In genomic region chr13:89742686-89743200, GRCm38 (mm10) we compare ENCODE assay signal across 10 mouse cellular contexts. TPM values are rescaled to one million over a fixed set of nuclear protein-coding genes. Genes with fewer than 3 reads are reported as not detected.
DNase-seq lines count a peak whose midpoint lies in the region; ATAC-seq and TF ChIP-seq lines count a peak whose summit lies in the region.
"Had no signal": no experiment of that assay in that cellular context is flagged by ENCODE, and none has a peak within 500 bp of the region (broad histone marks: within the 10 kb centered on the region; RNA-seq: fewer than 3 reads in every experiment).

No protein-coding gene starts in this region.

- no peak overlapping the region for H3K27ac ChIP-seq in kidney, adult 2 months (ENCODE audit: insufficient read depth, low read depth, low read length)
- no peak overlapping the region for H3K27ac ChIP-seq in cortical plate, adult 2 months (ENCODE audit: insufficient read depth, low read length)
- peak overlapping the region; percentile 74 for H3K27ac ChIP-seq in hindbrain, embryonic 11.5 days (ENCODE audit: low read depth, low read length)
- H3K27ac ChIP-seq in midbrain, embryonic 11.5 days (ENCODE audit: low read depth, low read length): peak overlapping the region; percentile 58; the same call in 1 of the 2 replicates
- H3K27ac ChIP-seq: macrophage had no signal

- no peak for TF ChIP-seq POLR2A in kidney, adult 2 months (IDR thresholded peaks at IDR 0.05; ENCODE audit: low read depth, low read length)
- no peak for TF ChIP-seq POLR2A in cortical plate, adult 2 months (IDR thresholded peaks at IDR 0.05; ENCODE audit: extremely low read depth, insufficient read depth, low read length)

- H3K9me3 ChIP-seq in hindbrain, embryonic 11.5 days (ENCODE audit: control insufficient read depth, low read length): no peaks in the 10 kb centered on the region
- no peaks in the 10 kb centered on the region for H3K9me3 ChIP-seq in midbrain, embryonic 11.5 days (ENCODE audit: control insufficient read depth, low read length)
- H3K9me3 ChIP-seq: G1E had no signal

- 0 out of 2 replicates have a peak overlapping the region, but pooled peaks have one; percentile 35 for H3K4me3 ChIP-seq in kidney, adult 2 months (ENCODE audit: insufficient read depth, low read depth, low read length)
- peak overlapping the region; percentile 90; the same call in 1 of the 2 replicates for H3K4me3 ChIP-seq in cortical plate, adult 2 months (ENCODE audit: insufficient read depth, low read length)
- H3K4me3 ChIP-seq in hindbrain, embryonic 11.5 days (ENCODE audit: low read depth, low read length): peak overlapping the region; percentile 41
- peak overlapping the region; percentile 52 for H3K4me3 ChIP-seq in midbrain, embryonic 11.5 days (ENCODE audit: low read depth, low read length)

- ATAC-seq in hindbrain, embryonic 11.5 days (ENCODE audit: low FRiP score): no peak; the same call in 1 of the 2 replicates
- ATAC-seq in midbrain, embryonic 11.5 days (ENCODE audit: low FRiP score): peak; percentile 28

- H3K4me1 ChIP-seq in kidney, adult 2 months (ENCODE audit: control insufficient read depth, insufficient read depth, low read length): no peaks in the 10 kb centered on the region
- H3K4me1 ChIP-seq in cortical plate, adult 2 months (ENCODE audit: control insufficient read depth, insufficient read depth, low read length): peaks cover 2% of the 10 kb centered on the region; the same call in 1 of the 2 replicates
- H3K4me1 ChIP-seq in hindbrain, embryonic 11.5 days (replicated peaks; ENCODE audit: control insufficient read depth, insufficient read depth, low read length): no peaks in the 10 kb centered on the region
- H3K4me1 ChIP-seq in midbrain, embryonic 11.5 days (ENCODE audit: control insufficient read depth, insufficient read depth, low read length): peaks cover 17% of the 10 kb centered on the region

- TF ChIP-seq CTCF in kidney, adult 2 months (conservative IDR thresholded peaks at IDR 0.05; ENCODE audit: insufficient read depth, insufficient read length, low read depth, low read length): no peak
- no peak for TF ChIP-seq CTCF in cortical plate, adult 2 months (IDR thresholded peaks at IDR 0.05; ENCODE audit: extremely low read depth, insufficient read depth, low read length)

- 18% methylated on average over 15 of the region's 15 CpGs for WGBS in kidney, adult 2 months
- WGBS in hindbrain, embryonic 11.5 days: 0% methylated on average over 15 of the region's 15 CpGs
- WGBS in midbrain, embryonic 11.5 days: under 1% methylated on average over 15 of the region's 15 CpGs

- H3K9ac ChIP-seq in hindbrain, embryonic 11.5 days (ENCODE audit: low read depth, low read length): peak overlapping the region; percentile 72
- H3K9ac ChIP-seq in midbrain, embryonic 11.5 days (ENCODE audit: low read length): peak overlapping the region; percentile 73

- H3K36me3 ChIP-seq in kidney, adult 2 months (ENCODE audit: control insufficient read depth, insufficient read depth, low read length): no peaks in the 10 kb centered on the region
- no peaks in the 10 kb centered on the region for H3K36me3 ChIP-seq in hindbrain, embryonic 11.5 days (ENCODE audit: control insufficient read depth, insufficient read depth, low read length)
- H3K36me3 ChIP-seq in midbrain, embryonic 11.5 days (ENCODE audit: control insufficient read depth, insufficient read depth, low read length): no peaks in the 10 kb centered on the region
- H3K36me3 ChIP-seq: G1E had no signal

- peak overlapping the region; percentile 92 for H3K4me2 ChIP-seq in hindbrain, embryonic 11.5 days (replicated peaks; ENCODE audit: low read depth, low read length)
- peak overlapping the region; percentile 91 for H3K4me2 ChIP-seq in midbrain, embryonic 11.5 days

- DNase-seq in kidney, adult 2 months: no peak
- DNase-seq in kidney, postnatal 36 days: no peak
- peak; percentile 65 for DNase-seq in hindbrain, embryonic 11.5 days (ENCODE audit: low spot score)
- DNase-seq in midbrain, embryonic 11.5 days (ENCODE audit: low spot score, missing footprints): peak; percentile 96
- DNase-seq in ovary, postnatal 36 days (ENCODE audit: low spot score): no peak
- no peak for DNase-seq in gastrocnemius, postnatal 10 days
- no peak for DNase-seq in thymus, postnatal 25 days

- 0 out of 2 replicates have a peak, but pooled peaks cover 1% of the 10 kb centered on the region for H3K27me3 ChIP-seq in kidney, adult 2 months (replicated peaks; ENCODE audit: control insufficient read depth, insufficient read depth, low read length)
- no peaks in the 10 kb centered on the region for H3K27me3 ChIP-seq in hindbrain, embryonic 11.5 days (ENCODE audit: control insufficient read depth, insufficient read depth, low read length)
- peaks cover 3% of the 10 kb centered on the region; the same call in 1 of the 2 replicates for H3K27me3 ChIP-seq in midbrain, embryonic 11.5 days (ENCODE audit: control insufficient read depth, insufficient read depth, low read length)

RNA-seq across cellular contexts. Expression of gene Vcan, which starts 0.4 kb away (rescaled TPM):
- polyA plus RNA-seq in kidney, adult 2 months (2012; rRNA removed): 1.7 and 3.7 TPM in 2 replicates
- polyA plus RNA-seq in cortical plate, adult 2 months (2012; rRNA removed): 6.3 and 8.9 TPM in 2 replicates
- 75.9 and 99.0 TPM in 2 replicates for polyA plus RNA-seq in hindbrain, embryonic 11.5 days (2014; fragmentation: Nextera tagmentation; extraction: Ambion mirVana)
- polyA plus RNA-seq in midbrain, embryonic 11.5 days (2014; fragmentation: Nextera tagmentation; extraction: Ambion mirVana): 36.8 and 39.7 TPM in 2 replicates
- total RNA-seq in gastrocnemius, postnatal 10 days (2021): 10 to 100 TPM; 42.1 to 69.9 TPM
- polyA plus RNA-seq: G1E had no signal

Comparison
In these comparisons a context has a peak if more than half of its experiments do, and no peak if none do; other contexts are left out.
1. DNase-seq: peak in hindbrain, embryonic 11.5 days (single experiment) and midbrain, embryonic 11.5 days (single experiment); none in kidney, adult 2 months (single experiment), kidney, postnatal 36 days (0 of 2), ovary, postnatal 36 days (single experiment), gastrocnemius, postnatal 10 days (single experiment) and thymus, postnatal 25 days (single experiment).
2. H3K27ac ChIP-seq: peak in hindbrain, embryonic 11.5 days (single experiment) and midbrain, embryonic 11.5 days (single experiment); none in kidney, adult 2 months (single experiment) and cortical plate, adult 2 months (single experiment).
3. H3K4me3 ChIP-seq: peak in every context shown above with its lines; median percentile 90 in cortical plate, adult 2 months; 52 in midbrain, embryonic 11.5 days; 41 in hindbrain, embryonic 11.5 days; 35 in kidney, adult 2 months.